22 mouse cellular contexts compared by ENCODE assay signal in the genomic region with DNA sequence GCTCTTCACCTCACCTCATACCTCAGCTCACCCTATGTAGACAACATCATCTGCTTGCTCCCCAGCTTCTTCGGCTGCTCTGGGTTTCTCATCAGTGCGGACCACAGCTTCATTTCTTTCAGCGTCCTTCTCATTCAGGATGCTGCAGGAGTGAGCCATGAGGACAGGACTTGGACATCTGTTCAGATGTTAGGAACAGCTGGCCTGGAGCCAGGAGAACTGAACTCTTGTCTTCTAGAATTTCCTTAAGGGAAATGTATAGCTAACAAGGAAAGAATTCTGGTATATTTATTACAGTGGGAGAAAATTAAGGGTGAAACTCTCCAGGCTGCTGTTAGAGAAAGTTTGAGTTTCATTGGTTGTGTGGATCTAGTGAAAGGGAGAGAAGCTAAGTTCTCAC.
"Had no signal": no experiment of that assay in that cellular context is flagged by ENCODE, and none has a peak within 500 bp of the region (broad histone marks: within the 10 kb centered on the region; RNA-seq: fewer than 3 reads in every experiment).

No protein-coding gene starts in this region.

- H3K4me1 ChIP-seq: limb, embryonic 12.5 days; liver, embryonic 12.5 days; liver, embryonic 15.5 days; midbrain, embryonic 12.5 days; midbrain, embryonic 15.5 days; neural tube, embryonic 12.5 days; neural tube, embryonic 15.5 days had no signal

- H3K36me3 ChIP-seq: limb, embryonic 12.5 days; liver, embryonic 12.5 days; liver, embryonic 15.5 days; midbrain, embryonic 12.5 days; midbrain, embryonic 15.5 days; neural tube, embryonic 12.5 days; neural tube, embryonic 15.5 days had no signal

- H3K27ac ChIP-seq: left cerebral cortex, adult 2 months; limb, embryonic 12.5 days; liver, embryonic 12.5 days; liver, embryonic 15.5 days; macrophage; midbrain, embryonic 12.5 days; midbrain, embryonic 15.5 days; neural tube, embryonic 12.5 days; neural tube, embryonic 15.5 days; stomach, postnatal 0 days had no signal

- ATAC-seq: liver, embryonic 12.5 days; midbrain, embryonic 15.5 days had no signal

- H3K4me3 ChIP-seq: left cerebral cortex, adult 2 months; limb, embryonic 12.5 days; liver, embryonic 12.5 days; liver, embryonic 15.5 days; midbrain, embryonic 12.5 days; midbrain, embryonic 15.5 days; neural tube, embryonic 12.5 days; neural tube, embryonic 15.5 days had no signal

- H3K9me3 ChIP-seq: limb, embryonic 12.5 days; liver, embryonic 12.5 days; liver, embryonic 15.5 days; midbrain, embryonic 12.5 days; midbrain, embryonic 15.5 days; neural tube, embryonic 12.5 days; neural tube, embryonic 15.5 days had no signal

- H3K9ac ChIP-seq: limb, embryonic 12.5 days; liver, embryonic 12.5 days; liver, embryonic 15.5 days; midbrain, embryonic 12.5 days; midbrain, embryonic 15.5 days; neural tube, embryonic 12.5 days; neural tube, embryonic 15.5 days had no signal

- H3K27me3 ChIP-seq: liver, embryonic 12.5 days; liver, embryonic 15.5 days; midbrain, embryonic 12.5 days; midbrain, embryonic 15.5 days; neural tube, embryonic 12.5 days; neural tube, embryonic 15.5 days had no signal

- DNase-seq: kidney, adult 11 months; kidney, adult 8-10 months; kidney, postnatal 14 days; layer of hippocampus, postnatal 36 days; liver; lung, adult 18-20 months; right cerebral cortex, adult 18-20 months; right cerebral cortex, postnatal 14 days; right cerebral cortex, postnatal 4 days; thymus, adult 2 months; thymus, postnatal 14 days; thymus, postnatal 4 days had no signal

- H3K4me2 ChIP-seq: limb, embryonic 12.5 days; liver, embryonic 12.5 days; liver, embryonic 15.5 days; midbrain, embryonic 12.5 days; midbrain, embryonic 15.5 days; neural tube, embryonic 12.5 days; neural tube, embryonic 15.5 days had no signal
